Mouse (Mus musculus): Measurements from ENCODE around the gene Obscn.
A peak's percentile ranks its signal among the peaks of the same experiment; 100 is the strongest.
"Not testable (repeated sequence)": the region's sequence is repeated elsewhere in the genome, so short reads cannot be mapped to it uniquely, and the experiment has no call there.

Gene Obscn

DNA sequence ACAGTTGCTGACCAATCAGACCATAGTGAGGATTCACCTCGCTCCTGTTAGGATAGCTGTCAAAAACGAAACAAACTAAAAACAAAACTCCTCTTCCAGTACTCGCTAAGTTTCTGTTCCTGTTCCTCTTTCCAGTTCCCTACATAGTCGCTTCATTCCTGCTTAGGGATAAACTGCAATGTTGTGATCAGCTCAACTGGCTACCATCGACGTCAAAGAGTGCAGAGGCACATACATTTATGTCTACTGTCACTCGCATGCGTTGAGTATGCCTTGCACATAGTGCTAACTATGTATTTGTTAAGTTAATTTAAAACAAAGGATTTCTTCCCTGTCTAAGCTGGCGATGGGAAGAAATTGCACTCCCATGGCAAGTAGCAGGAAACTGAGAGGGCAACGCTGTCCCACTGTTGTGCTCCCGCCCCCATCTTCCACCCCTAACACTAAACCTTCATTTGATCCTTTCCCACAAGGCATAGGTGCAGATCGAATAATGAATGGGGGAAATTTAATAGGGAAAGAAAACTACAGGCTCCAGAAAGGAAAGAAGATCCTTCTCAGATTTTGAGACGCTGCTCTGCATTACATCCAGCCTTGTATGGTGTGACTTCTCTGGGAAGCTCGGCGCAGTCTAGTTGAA lies 176.9 kb downstream of the Obscn start:
- DNase-seq = no peak

DNA sequence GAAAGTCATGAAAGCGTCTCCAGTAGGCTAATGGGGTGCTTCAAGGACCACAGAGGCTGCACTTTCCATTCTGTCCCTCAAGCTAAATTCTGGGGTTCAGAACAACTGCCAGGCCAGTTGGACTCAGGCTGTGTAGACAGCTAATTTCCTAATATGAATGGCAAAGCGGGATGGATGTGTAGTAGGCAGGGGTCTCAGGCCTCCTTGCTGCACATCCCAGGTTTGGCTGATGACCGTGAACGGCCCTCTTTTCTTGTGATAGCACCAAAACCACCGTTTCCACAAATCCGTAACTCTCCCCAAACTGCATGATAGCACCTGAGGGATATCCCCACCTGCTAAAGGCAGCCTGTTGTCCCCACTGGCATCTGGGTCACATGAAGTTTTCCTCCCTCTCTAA lies 177.7 kb downstream of the Obscn start:
- no peak for DNase-seq

GRCm38 (mm10) chr11:58957226-58957914 lies 178.8 kb downstream of the Obscn start:
- no peak for DNase-seq

DNA sequence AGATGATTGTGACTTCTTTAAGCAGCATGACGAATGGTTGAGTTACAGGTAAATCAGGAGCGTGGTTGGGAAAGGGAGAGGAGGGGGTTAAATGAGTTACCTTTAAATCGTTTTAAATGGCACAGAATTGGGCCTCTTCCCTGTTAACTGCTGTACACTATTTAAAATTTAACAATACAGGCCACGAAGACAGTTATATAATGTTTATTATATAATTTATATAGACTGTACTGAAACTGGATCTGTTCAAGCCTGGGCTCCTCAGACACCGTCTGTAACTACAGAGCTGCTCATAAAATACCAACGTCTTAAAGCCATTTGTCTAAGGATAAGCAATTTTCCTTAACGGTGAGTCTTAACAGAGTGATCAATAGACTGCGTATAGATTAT lies 180.3 kb downstream of the Obscn start:
- no peak for DNase-seq

DNA sequence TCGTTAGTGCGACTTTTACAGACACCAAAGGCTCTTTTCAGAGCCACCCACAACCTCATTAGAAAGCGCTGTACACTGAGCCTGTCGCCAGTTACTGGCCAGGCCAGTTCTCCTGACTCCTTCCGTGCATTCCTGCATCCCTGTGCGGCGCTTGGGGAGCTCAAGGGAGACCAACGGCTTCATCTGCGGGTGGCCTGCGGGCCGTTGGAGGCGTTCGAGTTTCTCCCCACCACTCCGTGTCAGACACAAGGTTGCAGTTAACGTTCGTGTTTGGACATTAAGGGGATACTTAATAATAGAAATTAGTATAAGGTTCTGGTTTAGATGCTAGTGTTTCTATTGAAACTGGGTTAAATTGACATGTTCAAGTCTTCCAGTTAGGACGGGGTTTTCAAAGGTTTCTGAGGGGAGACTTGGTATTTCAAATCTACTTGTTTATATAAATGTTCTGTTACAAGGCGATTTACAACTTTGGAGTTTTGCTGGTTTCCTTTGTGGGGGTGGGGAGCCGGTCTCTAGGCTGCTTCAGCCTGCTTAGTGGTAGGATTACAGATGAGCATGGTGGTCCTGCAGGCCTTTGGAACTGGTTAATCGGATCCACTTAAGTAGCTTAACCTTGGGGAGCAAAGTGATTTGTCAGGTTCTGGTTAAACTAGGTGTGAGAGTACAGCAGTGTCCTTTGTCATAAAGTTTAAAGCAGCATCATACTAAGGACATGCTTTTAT lies 180.9 kb downstream of the Obscn start:
- peak; percentile 45 for DNase-seq

GRCm38 (mm10) chr11:58954420-58955142 lies 181.6 kb downstream of the Obscn start, which contains the start of the genes Hist3h2a and Trim17:
Hist3h2a (plus strand) TSS chr11:58954685.
Trim17 (plus strand) TSS chr11:58954685.
- peak; percentile 83 for DNase-seq

DNA sequence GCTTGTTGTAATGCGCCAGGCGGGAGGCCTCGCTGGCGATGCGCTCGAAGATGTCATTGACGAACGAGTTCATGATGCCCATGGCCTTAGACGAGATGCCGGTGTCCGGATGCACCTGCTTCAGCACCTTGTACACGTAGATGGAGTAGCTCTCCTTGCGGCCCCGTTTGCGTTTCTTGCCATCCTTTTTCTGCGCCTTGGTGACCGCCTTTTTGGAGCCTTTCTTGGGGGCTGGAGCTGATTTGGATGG lies 182.1 kb downstream of the Obscn start:
- not testable (repeated sequence) for DNase-seq

DNA sequence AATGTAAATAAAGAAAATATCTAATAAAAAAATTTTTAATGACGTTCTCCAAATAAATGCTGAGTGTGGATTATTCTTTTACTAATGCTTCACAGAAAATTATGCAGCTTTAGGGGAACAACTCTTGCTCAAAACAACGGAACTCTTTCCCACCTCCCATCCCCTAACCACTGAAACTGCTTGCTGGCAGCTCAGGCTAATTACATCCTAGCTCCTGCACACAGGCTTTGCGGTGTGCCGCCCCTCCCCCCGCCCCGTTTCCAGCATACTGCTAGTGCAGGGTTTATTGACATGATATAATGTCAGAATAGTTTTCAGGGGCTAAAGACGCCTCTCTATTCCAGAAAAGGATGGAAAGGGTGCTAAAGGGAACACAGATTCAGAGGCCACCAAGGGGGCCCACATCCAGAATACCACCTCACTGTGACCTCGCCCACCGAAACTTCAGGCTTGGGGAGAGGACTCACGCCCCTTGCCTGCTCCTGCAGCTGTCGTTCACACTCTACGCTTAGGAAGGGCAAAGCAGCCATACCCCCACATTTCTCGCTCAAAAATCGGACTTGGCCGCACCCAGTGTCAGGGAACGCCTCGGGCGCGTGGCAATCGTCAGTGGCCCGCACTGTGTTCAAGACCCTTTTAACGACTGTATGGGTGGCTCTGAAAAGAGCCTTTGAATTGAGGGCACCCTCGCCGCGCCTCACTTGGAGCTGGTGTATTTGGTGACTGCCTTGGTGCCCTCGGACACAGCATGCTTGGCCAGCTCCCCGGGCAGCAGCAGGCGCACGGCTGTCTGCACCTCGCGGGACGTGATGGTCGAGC lies 182.6 kb downstream of the Obscn start:
- peak; percentile 67 for DNase-seq

GRCm38 (mm10) chr11:58951210-58951609 lies 185.0 kb downstream of the Obscn start:
- no peak for DNase-seq

GRCm38 (mm10) chr11:58949480-58950431 lies 186.4 kb downstream of the Obscn start:
- no peak for DNase-seq

DNA sequence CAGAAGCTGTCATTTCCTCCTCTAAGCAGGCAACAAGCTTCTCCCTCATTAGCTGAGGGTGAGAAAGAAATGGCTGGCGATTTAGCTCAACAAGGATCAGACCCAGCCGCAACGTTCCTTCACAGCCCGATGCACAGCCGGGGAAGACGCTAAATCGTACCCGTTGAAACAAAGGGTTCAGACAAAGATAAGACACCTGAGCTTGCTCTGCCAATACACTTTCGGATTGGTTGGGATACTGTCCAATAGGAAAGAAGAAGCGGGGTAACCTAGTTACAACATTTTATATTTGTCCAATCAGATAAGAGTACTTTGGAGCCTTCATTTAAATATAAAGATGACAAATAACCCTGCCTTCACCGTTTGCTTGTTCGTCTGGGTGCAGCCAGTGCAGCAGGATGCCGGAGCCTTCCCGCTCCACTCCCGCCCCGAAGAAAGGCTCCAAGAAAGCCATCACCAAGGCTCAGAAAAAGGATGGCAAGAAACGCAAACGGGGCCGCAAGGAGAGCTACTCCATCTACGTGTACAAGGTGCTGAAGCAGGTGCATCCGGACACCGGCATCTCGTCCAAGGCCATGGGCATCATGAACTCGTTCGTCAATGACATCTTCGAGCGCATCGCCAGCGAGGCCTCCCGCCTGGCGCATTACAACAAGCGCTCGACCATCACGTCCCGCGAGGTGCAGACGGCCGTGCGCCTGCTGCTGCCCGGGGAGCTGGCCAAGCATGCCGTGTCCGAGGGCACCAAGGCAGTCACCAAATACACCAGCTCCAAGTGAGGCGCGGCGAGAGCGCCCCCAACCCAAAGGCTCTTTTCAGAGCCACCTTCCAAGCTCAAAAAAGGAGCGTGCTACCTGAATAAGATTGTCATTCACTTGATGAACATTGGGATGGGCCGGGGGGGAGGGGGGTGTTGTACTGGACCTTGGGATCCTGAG lies 187.4 kb downstream of the Obscn start, which contains the start of gene Hist3h2ba:
Hist3h2ba (plus strand) TSS at position 379 of the 938 bp plus-strand sequence.
- DNase-seq = peak; percentile 81

DNA sequence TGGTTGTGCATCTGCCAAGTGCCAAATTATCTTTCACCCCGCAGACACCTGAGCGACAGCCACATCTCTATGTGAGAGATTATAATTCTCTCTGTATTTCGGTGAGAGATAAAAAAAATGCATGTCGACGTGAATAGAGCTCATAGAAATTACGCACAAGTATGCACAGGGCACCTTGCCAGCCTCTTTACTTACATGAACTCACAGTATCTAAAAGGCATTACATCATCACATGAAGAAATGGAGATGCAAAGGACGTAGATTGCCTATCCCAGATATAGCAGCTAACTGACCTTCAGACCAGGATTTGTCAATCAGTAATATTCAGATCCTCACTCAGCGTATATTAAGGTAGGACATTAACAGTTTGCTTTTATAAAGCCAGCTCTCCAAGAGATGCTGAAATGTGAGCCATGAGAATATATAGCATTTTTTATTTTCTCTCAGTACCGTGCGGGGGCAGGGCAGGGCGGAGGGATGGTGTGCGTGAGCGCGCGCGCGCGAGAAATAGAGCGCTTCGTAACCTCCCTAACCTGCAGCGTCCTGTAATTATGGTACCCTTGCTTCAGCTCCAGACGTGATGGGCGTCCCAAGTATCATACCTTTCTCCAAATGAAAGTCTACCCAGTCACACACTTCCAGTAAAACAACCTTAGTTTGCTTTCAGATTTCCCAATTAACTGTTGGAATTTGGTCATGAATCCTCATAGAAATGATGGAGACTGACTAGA lies 188.2 kb downstream of the Obscn start:
- peak; percentile 59 for DNase-seq

- no peak for DNase-seq
Measured at GRCm38 (mm10) chr11:58947306-58947705, 188.9 kb downstream of the Obscn start.
